Mouse (Mus musculus) spleen, embryonic (tissue): ENCODE data around the gene Sprr2d.

ENCODE experiments used
- CTCF ChIA-PET: fragments of 350-600 bp; sonication (Branson Sonifier 250); formaldehyde crosslinking; loops from one replicate; lab custom pipeline; 2022; lab: Charles Lee

Gene Sprr2d

DNA sequence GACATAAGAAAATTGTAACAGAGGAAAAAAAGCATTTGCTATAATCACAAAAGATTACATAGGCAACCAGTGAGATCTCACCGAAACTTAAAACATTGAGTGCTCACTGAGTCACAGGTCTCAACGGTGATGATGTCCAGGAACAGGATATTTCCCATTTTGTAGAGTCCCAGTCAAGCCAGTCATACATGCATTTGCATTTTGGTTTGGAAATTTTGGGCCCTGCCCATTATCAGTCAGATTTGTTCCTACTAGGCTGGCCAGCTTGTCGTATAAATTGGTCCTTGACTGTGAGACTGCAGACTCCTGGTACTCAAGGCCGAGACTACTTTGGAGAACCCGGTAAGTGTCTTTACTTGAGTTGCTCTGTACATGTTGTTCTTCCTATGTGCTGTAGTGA is at the start of gene Sprr2d:
TSS of gene Sprr2d (plus strand) at position 301 of the 400 bp plus-strand sequence.
- CTCF ChIA-PET, result no interaction called here

DNA sequence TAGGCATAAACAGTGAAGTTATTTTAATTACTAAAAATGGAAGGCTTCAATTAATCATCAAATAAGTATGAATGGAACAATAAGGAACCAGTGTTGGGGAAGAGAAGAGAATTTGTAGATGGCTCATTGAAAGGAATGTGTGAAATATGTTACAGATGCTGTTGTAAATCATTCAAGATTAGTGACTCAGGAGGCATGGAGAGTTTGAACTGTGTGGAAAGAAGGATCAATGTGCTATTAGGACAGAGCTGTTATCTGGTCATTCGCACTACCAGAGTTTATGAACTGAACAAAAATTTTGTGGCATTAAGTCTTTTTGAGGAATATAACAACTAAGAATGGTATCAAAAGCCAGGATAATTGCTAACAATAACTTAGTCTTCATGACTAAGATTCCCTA is 31.5 kb upstream of the Sprr2d start:
- CTCF ChIA-PET, result no interaction called here

DNA sequence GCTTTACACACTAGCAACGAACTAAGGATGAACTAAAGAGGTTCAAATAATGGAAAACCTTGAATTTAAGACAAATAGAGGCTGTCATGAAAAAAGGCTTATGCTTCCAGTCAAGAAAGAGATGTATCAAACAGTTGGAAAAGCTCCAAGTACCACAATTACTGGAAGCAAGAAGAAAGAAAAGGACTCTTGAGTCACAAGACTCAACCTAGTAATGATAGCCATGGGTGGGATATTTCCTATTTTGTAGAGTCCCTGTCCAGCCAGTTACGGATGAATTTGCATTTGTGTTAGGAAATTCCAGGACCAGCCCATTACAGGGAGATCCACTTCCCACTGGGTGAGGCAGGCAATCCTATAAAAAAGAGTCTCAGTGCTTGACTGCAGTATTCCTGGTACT is 22.6 kb upstream of the Sprr2d start, which contains the start of gene Sprr2b:
TSS of gene Sprr2b (plus strand) at position 301 of the 400 bp plus-strand sequence.
- CTCF ChIA-PET, result no interaction called here

- CTCF ChIA-PET, result no interaction called here
These were observed 21.6 kb upstream of the Sprr2d start for GRCm38 (mm10) chr3:92317384-92317783.

GRCm38 (mm10) chr3:92336278-92336677 is 2.7 kb upstream of the Sprr2d start:
- CTCF ChIA-PET, result no interaction called here

DNA sequence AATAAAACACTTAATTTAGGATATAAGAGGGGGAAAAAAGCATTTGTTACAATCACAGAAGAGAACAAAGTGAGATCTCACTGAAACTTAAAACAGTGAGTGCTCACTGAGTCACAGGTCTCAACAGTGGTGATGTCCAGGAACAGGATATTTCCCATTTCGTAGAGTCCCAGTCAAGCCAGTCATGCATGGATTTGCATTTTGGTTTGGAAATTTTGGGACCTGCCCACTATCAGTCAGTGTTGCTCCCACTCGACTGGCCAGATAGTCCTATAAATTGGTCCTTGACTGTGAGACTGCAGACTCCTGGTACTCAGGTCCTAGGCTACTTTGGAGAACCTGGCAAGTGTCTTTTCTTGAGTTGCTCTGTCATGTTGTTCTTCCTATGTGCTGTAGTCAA is 12.9 kb downstream of the Sprr2d start, which contains the start of gene Sprr2e:
TSS of gene Sprr2e (plus strand) at position 301 of the 400 bp plus-strand sequence.
- CTCF ChIA-PET, result no interaction called here

DNA sequence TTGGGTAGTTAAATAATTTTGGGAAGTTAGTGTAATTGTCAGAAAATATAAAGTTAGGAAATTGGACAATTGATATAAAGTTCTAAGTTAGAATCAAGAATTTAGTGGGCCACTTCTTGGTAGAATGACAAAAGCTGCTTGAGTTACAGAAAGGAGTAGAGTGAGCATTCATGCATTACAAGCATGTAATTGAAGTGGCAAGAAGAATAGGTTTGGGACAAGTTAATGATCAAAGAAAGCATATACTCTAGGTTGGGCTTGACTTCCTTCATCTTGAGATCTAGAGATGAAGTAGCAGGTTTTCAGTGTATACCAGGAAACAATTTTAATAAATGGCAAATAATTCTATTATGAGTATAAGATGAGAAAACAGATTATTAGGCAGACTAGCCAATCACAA is 22.7 kb downstream of the Sprr2d start:
- CTCF ChIA-PET, result no interaction called here

GRCm38 (mm10) chr3:92364887-92365286 is 25.9 kb downstream of the Sprr2d start, which contains the start of gene Sprr2f:
Gene Sprr2f, plus strand, starts transcription at chr3:92365187.
- CTCF ChIA-PET, result no interaction called here

DNA sequence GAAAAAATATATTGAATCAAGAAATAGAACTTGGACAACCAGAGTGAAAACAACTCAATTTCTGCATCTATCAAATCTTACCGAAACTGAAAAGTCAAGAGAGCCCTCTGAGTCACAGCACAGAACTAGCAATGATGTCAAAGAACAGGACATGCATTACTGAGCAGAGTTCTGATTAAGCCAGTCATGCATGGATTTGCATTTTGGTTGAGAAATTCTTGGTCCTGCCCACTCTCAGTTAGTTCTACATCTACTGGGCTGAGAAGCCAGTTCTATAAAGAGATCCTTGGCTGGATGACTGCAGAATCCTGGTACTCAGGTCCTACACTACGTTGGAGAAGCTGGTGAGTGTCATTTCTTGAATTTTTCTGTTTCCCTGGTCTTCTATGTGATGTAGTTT is 34.7 kb downstream of the Sprr2d start:
- CTCF ChIA-PET, result no interaction called here

GRCm38 (mm10) chr3:92385385-92385784 is 46.4 kb downstream of the Sprr2d start, which contains the start of gene Sprr2h:
Gene Sprr2h, plus strand, starts transcription at chr3:92385685.
- CTCF ChIA-PET, result no interaction called here
